Comparison of ENCODE assay signal across 8 mouse cellular contexts in the genomic region with DNA sequence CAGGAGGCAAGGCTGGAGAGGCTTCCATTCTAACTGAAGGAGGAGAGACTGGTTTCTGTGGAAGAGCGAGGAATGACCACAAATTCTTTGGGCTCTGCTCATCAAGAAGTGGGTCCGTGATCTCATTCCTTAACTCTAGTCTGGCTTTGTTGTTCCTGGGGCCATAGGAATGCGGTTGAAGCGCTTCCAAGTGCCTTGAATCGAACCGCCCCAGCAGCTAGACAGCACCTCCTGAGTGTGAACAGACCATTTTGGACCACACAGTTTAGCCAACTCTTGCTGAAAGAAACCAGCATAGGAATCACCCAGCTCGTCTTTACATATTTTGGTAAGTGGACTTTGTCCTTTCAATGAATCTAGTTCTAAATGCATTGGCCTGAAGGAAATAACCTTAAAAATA. TPM values are rescaled to one million over a fixed set of nuclear protein-coding genes. Genes with fewer than 3 reads are reported as not detected.
DNase-seq lines count a peak whose midpoint lies in the region; ATAC-seq lines count a peak whose summit lies in the region.

A gene (plus strand): TSS at position 35 of the 400 bp plus-strand sequence.

- H3K9me3 ChIP-seq in forebrain, embryonic 12.5 days: no peaks in the 10 kb centered on the region
- H3K9me3 ChIP-seq in intestine, embryonic 15.5 days: no peaks in the 10 kb centered on the region

- ATAC-seq in activated CD4-positive, CD25-positive, alpha-beta regulatory T cell, adult 4 months: peak; percentile 7
- ATAC-seq in forebrain, embryonic 12.5 days (ENCODE audit: low FRiP score): peak; percentile 62
- peak; percentile 77 for ATAC-seq in intestine, embryonic 15.5 days

- intact Hi-C loops in left cerebral cortex, postnatal 14 days (cut with DNase I): no loop called here

- peaks cover 12% of the 10 kb centered on the region for H3K4me1 ChIP-seq in forebrain, embryonic 12.5 days
- peaks cover 3% of the 10 kb centered on the region; the same call in 1 of the 2 replicates for H3K4me1 ChIP-seq in intestine, embryonic 15.5 days (replicated peaks)

- H3K9ac ChIP-seq in forebrain, embryonic 12.5 days: peak within 1 kb of the TSS; percentile 50
- H3K9ac ChIP-seq in intestine, embryonic 15.5 days: peak within 1 kb of the TSS; percentile 29

- 8% methylated on average over 7 of the region's 7 CpGs for WGBS in forebrain, embryonic 12.5 days
- WGBS in intestine, embryonic 15.5 days: 9% methylated on average over 7 of the region's 7 CpGs

- peak within 1 kb of the TSS; percentile 73 for H3K4me2 ChIP-seq in forebrain, embryonic 12.5 days
- peak within 1 kb of the TSS; percentile 60 for H3K4me2 ChIP-seq in intestine, embryonic 15.5 days (replicated peaks)

- H3K27ac ChIP-seq in forebrain, embryonic 12.5 days: peak within 1 kb of the TSS; percentile 68
- H3K27ac ChIP-seq in intestine, embryonic 15.5 days: peak within 1 kb of the TSS; percentile 71

- peak within 1 kb of the TSS; percentile 51 for H3K4me3 ChIP-seq in forebrain, embryonic 12.5 days (replicated peaks)
- peak within 1 kb of the TSS; percentile 52 for H3K4me3 ChIP-seq in intestine, embryonic 15.5 days (replicated peaks)

- peak; percentile 22 for DNase-seq in left cerebral cortex, adult 11 months (ENCODE audit: low spot score)
- no peak for DNase-seq in left cerebral cortex, postnatal 14 days (ENCODE audit: low spot score in 2 of 2)
- peak; percentile 41 for DNase-seq in mesoderm, embryonic 11.5 days (ENCODE audit: low read depth, low spot score)
- no peak for DNase-seq in layer of hippocampus, adult 8-10 months (ENCODE audit: low spot score in 2 of 2)
- DNase-seq in layer of hippocampus, postnatal 14 days (ENCODE audit: low spot score in 2 of 2): no peak

- peaks cover 10% of the 10 kb centered on the region; the same call in 1 of the 2 replicates for H3K27me3 ChIP-seq in forebrain, embryonic 12.5 days
- no peaks in the 10 kb centered on the region for H3K27me3 ChIP-seq in intestine, embryonic 15.5 days (replicated peaks)

- peaks cover 20% of the 10 kb centered on the region for H3K36me3 ChIP-seq in forebrain, embryonic 12.5 days (replicated peaks)
- peaks cover 17% of the 10 kb centered on the region for H3K36me3 ChIP-seq in intestine, embryonic 15.5 days

RNA-seq across cellular contexts. Expression of the gene that starts here (rescaled TPM):
- 1 to 10 TPM; 7.6 to 7.7 TPM for total RNA-seq in left cerebral cortex, postnatal 14 days (2021)
- 1 to 10 TPM; 5.6 to 9.3 TPM for polyA plus RNA-seq in activated CD4-positive, CD25-positive, alpha-beta regulatory T cell, adult 4 months (2017; shearing (Covaris generic))
- 7.9 and 9.3 TPM in 2 replicates for polyA plus RNA-seq in forebrain, embryonic 12.5 days (2016; fragmentation: Nextera tagmentation; extraction: Ambion mirVana)
- polyA plus RNA-seq in intestine, embryonic 15.5 days (2015; fragmentation: Nextera tagmentation; extraction: Ambion mirVana): 9.0 and 11.4 TPM in 2 replicates
- 1 to 10 TPM; 7.1 to 9.2 (median 8.6) TPM for total RNA-seq in layer of hippocampus, adult 8-10 months (2022)
- 1 to 10 TPM; 4.8 to 7.2 TPM for total RNA-seq in layer of hippocampus, postnatal 14 days (2021)

Comparison
In these comparisons a context has a peak if more than half of its experiments do, and no peak if none do; other contexts are left out.
1. DNase-seq: peak in left cerebral cortex, adult 11 months (single experiment) and mesoderm, embryonic 11.5 days (single experiment); none in left cerebral cortex, postnatal 14 days (0 of 2), layer of hippocampus, adult 8-10 months (0 of 2) and layer of hippocampus, postnatal 14 days (0 of 2).
2. ATAC-seq: peak in every context shown above with its lines; median percentile 77 in intestine, embryonic 15.5 days; 62 in forebrain, embryonic 12.5 days; 7 in activated CD4-positive, CD25-positive, alpha-beta regulatory T cell, adult 4 months.